In the genomic region with DNA sequence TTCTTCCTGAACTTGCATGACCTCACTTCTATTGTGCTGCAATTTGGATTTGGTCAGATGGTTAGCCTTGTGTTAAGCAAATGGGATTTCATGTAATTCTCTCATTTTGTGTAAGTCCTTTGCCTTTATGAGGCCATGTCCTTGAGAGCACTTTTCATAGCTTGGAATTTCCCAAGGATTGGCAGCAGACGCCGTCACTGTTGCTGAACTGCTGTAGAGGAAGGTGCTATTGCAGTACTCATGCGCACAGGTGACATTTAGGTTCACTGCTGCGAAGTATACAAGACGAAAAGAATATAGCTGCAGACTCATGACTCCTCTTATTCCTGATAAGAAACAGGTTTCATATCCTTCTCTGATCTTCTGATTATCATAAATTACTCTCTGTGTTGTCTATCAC, we compare ENCODE assay signal across 29 mouse cellular contexts. TPM values are rescaled to one million over a fixed set of nuclear protein-coding genes. Genes with fewer than 3 reads are reported as not detected.
"Had no signal": no experiment of that assay in that cellular context is flagged by ENCODE, and none has a peak within 500 bp of the region (broad histone marks: within the 10 kb centered on the region; RNA-seq: fewer than 3 reads in every experiment).

No protein-coding gene starts in this region.

- H3K4me1 ChIP-seq: midbrain, embryonic 10.5 days; midbrain, embryonic 12.5 days; neural tube, embryonic 13.5 days; neural tube, embryonic 15.5 days; stomach, embryonic 15.5 days had no signal

- H3K36me3 ChIP-seq: midbrain, embryonic 10.5 days; midbrain, embryonic 12.5 days; neural tube, embryonic 13.5 days; neural tube, embryonic 15.5 days; stomach, embryonic 15.5 days had no signal

- H3K4me3 ChIP-seq: midbrain, embryonic 10.5 days; midbrain, embryonic 12.5 days; myocyte; neural tube, embryonic 13.5 days; neural tube, embryonic 15.5 days; stomach, embryonic 15.5 days had no signal

- H3K9ac ChIP-seq: lung, embryonic 14.5 days; midbrain, embryonic 12.5 days; neural tube, embryonic 13.5 days; neural tube, embryonic 15.5 days; stomach, embryonic 15.5 days had no signal

- DNase-seq: lung, adult 18-20 months; lung, embryonic 14.5 days; lung, postnatal 14 days; lung, postnatal 4 days; midbrain, embryonic 14.5 days; retina, postnatal 1 day; right cerebral cortex, adult 18-20 months; right cerebral cortex, postnatal 25 days; right cerebral cortex, postnatal 4 days; spleen, adult 18-20 months; thymus, adult 2 months; thymus, postnatal 25 days; thymus, postnatal 4 days had no signal

- H3K27me3 ChIP-seq: midbrain, embryonic 12.5 days; neural tube, embryonic 13.5 days; neural tube, embryonic 15.5 days; stomach, embryonic 15.5 days had no signal

- H3K27ac ChIP-seq: midbrain, embryonic 10.5 days; midbrain, embryonic 12.5 days; neural tube, embryonic 13.5 days; neural tube, embryonic 15.5 days; stomach, embryonic 15.5 days; stomach, postnatal 0 days had no signal

RNA-seq across cellular contexts. Expression of a gene that starts 35.7 kb away (rescaled TPM):
- total RNA-seq: megakaryocyte, adult 5-6 weeks; megakaryocyte-erythroid progenitor cell, adult 5-6 weeks had no signal
- polyA plus RNA-seq: liver, embryonic 16.5 days; lung, embryonic 14.5 days; lung, embryonic 16.5 days; midbrain, embryonic 10.5 days; midbrain, embryonic 12.5 days; midbrain, embryonic 14.5 days; midbrain, embryonic 16.5 days; myocyte; neural tube, embryonic 11.5 days; neural tube, embryonic 13.5 days; neural tube, embryonic 15.5 days; small intestine, adult 2 months; testis, adult 2 months; thymus, adult 2 months; urinary bladder, adult 2 months had no signal

RNA-seq across cellular contexts. Expression of a gene that starts 45.9 kb away (rescaled TPM):
- total RNA-seq: megakaryocyte, adult 5-6 weeks; megakaryocyte-erythroid progenitor cell, adult 5-6 weeks had no signal
- polyA plus RNA-seq: liver, embryonic 16.5 days; lung, embryonic 14.5 days; lung, embryonic 16.5 days; midbrain, embryonic 10.5 days; midbrain, embryonic 12.5 days; midbrain, embryonic 14.5 days; midbrain, embryonic 16.5 days; myocyte; neural tube, embryonic 11.5 days; neural tube, embryonic 13.5 days; neural tube, embryonic 15.5 days; small intestine, adult 2 months; stomach, embryonic 15.5 days; testis, adult 2 months; thymus, adult 2 months; urinary bladder, adult 2 months had no signal

RNA-seq across cellular contexts. Expression of a gene that starts 54.6 kb away (rescaled TPM):
- total RNA-seq: megakaryocyte, adult 5-6 weeks; megakaryocyte-erythroid progenitor cell, adult 5-6 weeks had no signal
- polyA plus RNA-seq: midbrain, embryonic 10.5 days; midbrain, embryonic 12.5 days; midbrain, embryonic 14.5 days; midbrain, embryonic 16.5 days; myocyte; neural tube, embryonic 11.5 days; neural tube, embryonic 13.5 days; testis, adult 2 months; urinary bladder, adult 2 months had no signal
